Mouse (Mus musculus): ENCODE results near the gene Cyp46a1.
A peak's percentile ranks its signal among the peaks of the same experiment; 100 is the strongest.

- TF ChIP-seq CTCF (IDR thresholded peaks at IDR 0.05) (peak; percentile 25; the same call in 1 of the 2 replicates), EP300 (IDR thresholded peaks at IDR 0.05) (no peak)
Measured at GRCm38 (mm10) chr12:108355986-108356385, 21.8 kb downstream of the Cyp46a1 start.
